Mouse (Mus musculus) myocyte (in vitro differentiated cells): ENCODE data around the gene St5. TPM values are rescaled to one million over a fixed set of nuclear protein-coding genes. Genes with fewer than 3 reads are reported as not detected.

Experiments
- H3K27me3 ChIP-seq: one replicate; pipeline ENCODE4 v1.6.1; 2011; ENCODE audit not compliant: control insufficient read depth, insufficient read depth, insufficient read length
- H3K36me3 ChIP-seq: one replicate; pipeline ENCODE4 v1.6.1; 2011; ENCODE audit not compliant: control insufficient read depth, insufficient read depth
- H3K4me2 ChIP-seq: one replicate; pipeline ENCODE4 v1.6.1; 2011; ENCODE audit warnings: low read depth, control low read depth
- H3K4me3 ChIP-seq: one replicate; pipeline ENCODE4 v1.5.1; 2011; ENCODE audit warnings: mild to moderate bottlenecking, control low read depth, moderate library complexity
- H3K79me2 ChIP-seq: one replicate; pipeline ENCODE4 v1.6.1; 2011; ENCODE audit not compliant: control insufficient read depth, insufficient read depth
- H3ac ChIP-seq: one replicate; pipeline ENCODE4 v1.6.1; 2011; ENCODE audit not compliant: control insufficient read depth, insufficient read length
- CEBPB ChIP-seq: IDR thresholded peaks from 2 replicates; pipeline ENCODE4 v1.6.1; 2011; ENCODE audit warnings: mild to moderate bottlenecking, moderate library complexity; ENCODE audit not compliant: poor library complexity, insufficient read depth, severe bottlenecking
- E2F4 ChIP-seq: IDR thresholded peaks from one replicate; pipeline ENCODE4 v1.6.1; 2011; ENCODE audit warnings: mild to moderate bottlenecking, control low read depth, moderate library complexity; ENCODE audit not compliant: insufficient read depth
- MAX ChIP-seq: IDR thresholded peaks from one replicate; pipeline ENCODE4 v1.6.1; 2011; ENCODE audit warnings: low read depth, mild to moderate bottlenecking, control low read depth
- MYOD1 ChIP-seq, 3 experiments: IDR thresholded peaks; one replicate each; pipeline ENCODE4 v1.6.1; 2011; ENCODE audit warnings: control low read depth in 2 of 3, low read depth in 2 of 3, mild to moderate bottlenecking in 2 of 3, moderate library complexity in 1 of 3; ENCODE audit not compliant: insufficient read length in 2 of 3, control insufficient read depth in 1 of 3
- MYOG ChIP-seq, 3 experiments: IDR thresholded peaks; one replicate each; pipeline ENCODE4 v1.6.1; 2011; ENCODE audit warnings: control low read depth in 2 of 3, low read depth in 2 of 3, mild to moderate bottlenecking in 2 of 3; ENCODE audit not compliant: insufficient read length in 2 of 3, control insufficient read depth in 1 of 3, insufficient read depth in 1 of 3
- POLR2A ChIP-seq: IDR thresholded peaks from one replicate; pipeline ENCODE4 v1.6.1; 2011; ENCODE audit warnings: low read depth, mild to moderate bottlenecking, control low read depth, moderate library complexity; ENCODE audit not compliant: insufficient read length
- POLR2AphosphoS2 ChIP-seq: IDR thresholded peaks from one replicate; pipeline ENCODE4 v1.6.1; 2011; ENCODE audit warnings: low read depth, control low read depth; ENCODE audit not compliant: insufficient read length
- REST ChIP-seq: IDR thresholded peaks from one replicate; pipeline ENCODE4 v1.6.1; 2011; ENCODE audit warnings: mild to moderate bottlenecking, control low read depth, moderate library complexity; ENCODE audit not compliant: insufficient read depth, insufficient read length
- SRF ChIP-seq: IDR thresholded peaks from one replicate; pipeline ENCODE4 v1.6.1; 2011; ENCODE audit warnings: low read depth; ENCODE audit not compliant: control insufficient read depth, insufficient read length
- TCF12 ChIP-seq: IDR thresholded peaks from one replicate; pipeline ENCODE4 v1.6.1; 2011; ENCODE audit warnings: mild to moderate bottlenecking, control low read depth; ENCODE audit not compliant: poor library complexity, insufficient read depth, severe bottlenecking
- TCF3 ChIP-seq: IDR thresholded peaks from one replicate; pipeline ENCODE4 v1.6.1; 2011; ENCODE audit warnings: low read depth, control low read depth; ENCODE audit not compliant: insufficient read length
- USF1 ChIP-seq: IDR thresholded peaks from one replicate; pipeline ENCODE4 v1.6.1; 2011; ENCODE audit warnings: low read depth, mild to moderate bottlenecking, control low read depth, moderate library complexity
- polyA plus RNA-seq: library from polyadenylated mRNA; unstranded; fragments of >200 nt; fragmentation: generic; extraction: Trizol; gene quantifications from one replicate; pipeline ENCODE4 v1.2.1, GENCODE M21; 2012; ENCODE audit warnings: missing spikeins

The St5 gene
- polyA plus RNA-seq, 1 experiment = 34.1 TPM

DNA sequence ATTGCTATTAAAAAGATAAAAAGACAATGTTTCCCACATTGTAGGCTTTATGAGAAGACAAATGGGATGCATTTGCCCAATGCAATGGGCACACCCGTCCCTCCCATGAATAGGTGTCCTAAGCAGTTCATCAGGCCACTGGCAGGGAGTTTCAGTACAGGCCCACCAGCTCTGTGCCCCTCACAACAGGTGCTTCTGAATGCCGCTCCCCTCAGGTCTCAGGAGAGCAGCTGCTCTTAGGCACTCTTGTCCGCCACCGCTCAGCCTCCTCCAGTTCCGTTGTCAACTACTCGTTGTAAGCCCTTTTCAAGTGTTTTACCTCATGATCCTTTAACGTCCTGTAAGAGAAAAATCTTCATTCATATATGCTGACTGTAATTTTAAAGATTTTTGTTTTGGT lies 8.8 kb upstream of the St5 start:
- H3K27me3 ChIP-seq = no peaks in the 10 kb centered on the region

DNA sequence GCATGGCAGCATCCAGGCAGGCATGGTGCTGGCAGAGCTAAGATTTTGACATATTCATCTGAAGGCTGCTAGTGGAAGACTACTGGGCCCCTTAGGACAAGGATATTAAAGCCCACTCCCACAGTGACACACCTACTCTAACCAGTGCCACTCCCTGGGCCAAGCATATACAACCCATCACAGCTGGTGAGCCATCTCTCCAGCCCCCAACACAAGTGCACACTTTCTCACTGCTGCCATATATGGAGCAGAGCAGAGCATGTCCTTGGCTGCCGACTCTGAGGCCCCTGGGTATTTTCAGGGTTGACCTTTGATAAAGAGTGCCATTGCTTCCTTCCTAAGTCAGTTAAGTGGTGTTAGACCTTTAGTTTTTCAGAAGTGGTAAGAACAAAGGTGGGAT lies 6.7 kb upstream of the St5 start:
- H3ac ChIP-seq = no peak overlapping the region
- TF ChIP-seq MYOG (IDR thresholded peaks at IDR 0.05; ENCODE audit: control insufficient read depth in 1 of 3, insufficient read depth in 1 of 3, insufficient read length in 2 of 3, low read depth in 2 of 3) = peak in 2 of 3 experiments; percentile 20 to 58
- TF ChIP-seq TCF12 = no peak
- no peak for TF ChIP-seq POLR2AphosphoS2
- TF ChIP-seq MYOD1 (IDR thresholded peaks at IDR 0.05; ENCODE audit: control insufficient read depth in 1 of 3, insufficient read length in 2 of 3, low read depth in 2 of 3) = peak in 2 of 3 experiments; percentile 18 to 62
- no peak for TF ChIP-seq POLR2A
- peak; percentile 91 for TF ChIP-seq SRF

More for the DNA sequence above, 8.8 kb upstream of the St5 start:
- TF ChIP-seq POLR2AphosphoS2 (no peak), MYOD1 (IDR thresholded peaks at IDR 0.05; ENCODE audit: control insufficient read depth in 1 of 3, insufficient read length in 2 of 3, low read depth in 2 of 3) (peak in 2 of 3 experiments; percentile 56 to 76), MAX (no peak), MYOG (IDR thresholded peaks at IDR 0.05; ENCODE audit: control insufficient read depth in 1 of 3, insufficient read depth in 1 of 3, insufficient read length in 2 of 3, low read depth in 2 of 3) (peak in 2 of 3 experiments; percentile 72 to 76), TCF3 (no peak)
- peaks cover 12% of the 10 kb centered on the region for H3K36me3 ChIP-seq
- H3K4me2 ChIP-seq = no peak overlapping the region
- H3K79me2 ChIP-seq = peaks cover 5% of the 10 kb centered on the region
- no peak overlapping the region for H3K4me3 ChIP-seq
- no peak overlapping the region for H3ac ChIP-seq

DNA sequence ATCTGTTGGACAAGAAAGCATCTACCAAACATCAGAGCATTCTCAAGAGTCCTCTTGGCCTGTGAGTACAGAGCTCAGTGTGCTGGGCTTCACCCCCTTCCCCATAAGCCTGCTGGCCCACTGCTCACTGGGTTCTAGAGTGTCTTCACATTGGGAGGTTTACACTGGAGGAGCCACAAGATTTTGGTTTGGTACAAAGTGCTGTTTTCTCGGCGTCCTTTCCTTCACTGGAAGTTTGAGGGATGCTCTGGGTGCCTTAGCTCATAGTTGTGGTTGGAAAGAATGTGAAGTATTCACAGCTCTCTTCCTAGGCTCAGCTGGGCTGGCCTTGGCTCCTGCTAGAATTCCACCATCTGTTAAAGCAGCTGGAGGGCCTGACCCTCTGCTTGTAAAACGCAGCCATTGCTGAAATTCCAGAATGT lies 5.6 kb upstream of the St5 start:
- H3K4me2 ChIP-seq = peak overlapping the region; percentile 40
- no peaks in the 10 kb centered on the region for H3K27me3 ChIP-seq
- no peak overlapping the region for H3ac ChIP-seq
- no peaks in the 10 kb centered on the region for H3K79me2 ChIP-seq
- H3K36me3 ChIP-seq = peaks cover 12% of the 10 kb centered on the region
- no peak overlapping the region for H3K4me3 ChIP-seq
- TF ChIP-seq REST = no peak
- peak; percentile 75 for TF ChIP-seq TCF3
- no peak for TF ChIP-seq POLR2AphosphoS2
- no peak for TF ChIP-seq USF1
- TF ChIP-seq TCF12 = peak; percentile 98
- TF ChIP-seq MYOD1 (IDR thresholded peaks at IDR 0.05; ENCODE audit: control insufficient read depth in 1 of 3, insufficient read length in 2 of 3, low read depth in 2 of 3) = peak; percentile 74 to 93 (median 90)
- no peak for TF ChIP-seq SRF
- TF ChIP-seq MYOG (IDR thresholded peaks at IDR 0.05; ENCODE audit: control insufficient read depth in 1 of 3, insufficient read depth in 1 of 3, insufficient read length in 2 of 3, low read depth in 2 of 3) = peak; percentile 55 to 97 (median 96)

More for the DNA sequence above, 6.7 kb upstream of the St5 start:
- Histone ChIP-seq H3K36me3 (peaks cover 12% of the 10 kb centered on the region), H3K4me2 (no peak overlapping the region), H3K4me3 (no peak overlapping the region), H3K27me3 (no peaks in the 10 kb centered on the region), H3K79me2 (peaks cover 4% of the 10 kb centered on the region)

GRCm38 (mm10) chr7:109707023-109707785 lies 3.8 kb upstream of the St5 start:
- no peaks in the 10 kb centered on the region for H3K79me2 ChIP-seq
- H3K4me3 ChIP-seq = no peak overlapping the region
- H3ac ChIP-seq = no peak overlapping the region
- peak overlapping the region; percentile 31 for H3K4me2 ChIP-seq
- H3K27me3 ChIP-seq = no peaks in the 10 kb centered on the region
- no peak for TF ChIP-seq MAX
- TF ChIP-seq SRF = no peak
- TF ChIP-seq CEBPB = no peak
- TF ChIP-seq MYOG (IDR thresholded peaks at IDR 0.05; ENCODE audit: control insufficient read depth in 1 of 3, insufficient read depth in 1 of 3, insufficient read length in 2 of 3, low read depth in 2 of 3) = peak in 2 of 3 experiments; percentile 68 to 71
- TF ChIP-seq USF1 = no peak
- TF ChIP-seq E2F4 = no peak
- TF ChIP-seq TCF12 = no peak
- no peak for TF ChIP-seq POLR2AphosphoS2
- TF ChIP-seq POLR2A = no peak
- peak in 2 of 3 experiments; percentile 47 to 82 for TF ChIP-seq MYOD1 (IDR thresholded peaks at IDR 0.05; ENCODE audit: control insufficient read depth in 1 of 3, insufficient read length in 2 of 3, low read depth in 2 of 3)
- TF ChIP-seq REST = no peak
- TF ChIP-seq TCF3 = peak; percentile 6
- H3K36me3 ChIP-seq = peaks cover 6% of the 10 kb centered on the region

DNA sequence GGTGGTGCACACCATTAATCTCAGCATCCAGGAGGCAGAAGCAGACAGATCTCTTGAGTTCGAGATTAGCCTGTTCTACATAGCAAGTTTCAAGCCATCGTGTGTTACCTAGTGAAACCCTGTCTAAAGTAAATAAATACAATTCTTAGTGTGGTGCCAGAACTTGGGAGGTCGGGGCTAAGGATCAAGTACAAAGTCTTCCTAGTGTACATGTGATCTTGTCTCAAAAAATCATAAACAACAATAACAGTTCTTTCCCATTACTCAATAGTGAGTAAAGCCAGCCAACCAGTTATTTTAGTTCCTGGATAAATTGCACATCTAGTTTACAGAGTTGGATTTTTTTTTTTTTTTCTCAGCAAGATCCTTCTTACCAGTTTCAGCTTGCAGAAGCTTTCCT lies 1.1 kb upstream of the St5 start:
- Histone ChIP-seq H3K4me3 (peak overlapping the region; percentile 27), H3K79me2 (no peaks in the 10 kb centered on the region), H3K4me2 (peak overlapping the region; percentile 58), H3K27me3 (no peaks in the 10 kb centered on the region), H3ac (no peak overlapping the region), H3K36me3 (no peaks in the 10 kb centered on the region)
- TF ChIP-seq CEBPB (no peak), REST (no peak), TCF3 (no peak), SRF (no peak), E2F4 (no peak), USF1 (no peak), POLR2A (no peak), MYOD1 (IDR thresholded peaks at IDR 0.05; ENCODE audit: control insufficient read depth in 1 of 3, insufficient read length in 2 of 3, low read depth in 2 of 3) (no peak), MYOG (IDR thresholded peaks at IDR 0.05; ENCODE audit: control insufficient read depth in 1 of 3, insufficient read depth in 1 of 3, insufficient read length in 2 of 3, low read depth in 2 of 3) (no peak), POLR2AphosphoS2 (no peak)
